Mouse (Mus musculus) heart, adult 2 months (tissue): ENCODE data around the gene Tnfaip2. TPM values are rescaled to one million over a fixed set of nuclear protein-coding genes. Genes with fewer than 3 reads are reported as not detected.

Source experiments
- DNase-seq, 2 experiments: peaks; one replicate each; pipeline ENCODE4 v3.0.0; 2021
- H3K27ac ChIP-seq: fragments of 200-600 bp; 2 replicates; pipeline ENCODE4 v1.8.1; 2022
- H3K27me3 ChIP-seq: fragments of 200-500 bp; 2 replicates; pipeline ENCODE4 v1.6.1; 2012; ENCODE audit warnings: mild to moderate bottlenecking, low read length, inconsistent platforms, mixed read lengths; ENCODE audit not compliant: control insufficient read depth, insufficient read depth
- H3K36me3 ChIP-seq: fragments of 200-500 bp; 2 replicates; pipeline ENCODE4 v1.6.1; 2012; ENCODE audit warnings: low read length, inconsistent platforms; ENCODE audit not compliant: control insufficient read depth, insufficient read depth
- H3K4me1 ChIP-seq: fragments of 200-500 bp; 2 replicates; pipeline ENCODE4 v1.6.1; 2011; ENCODE audit warnings: low read length; ENCODE audit not compliant: control insufficient read depth, insufficient read depth
- H3K4me3 ChIP-seq: fragments of 200-600 bp; 2 replicates; pipeline ENCODE4 v1.8.1; 2022
- H3K79me2 ChIP-seq: fragments of 200-500 bp; replicated peaks from 2 replicates; pipeline ENCODE4 v1.6.1; 2012; ENCODE audit warnings: mild to moderate bottlenecking, inconsistent platforms, low read length, moderate library complexity, mixed read lengths; ENCODE audit not compliant: control insufficient read depth, insufficient read depth
- H3K9ac ChIP-seq: fragments of 200-500 bp; 2 replicates; pipeline ENCODE4 v1.6.1; 2012; ENCODE audit warnings: low read depth, mild to moderate bottlenecking, control low read depth, inconsistent platforms, low read length, mixed read lengths
- CTCF ChIP-seq: fragments of 200-600 bp; IDR thresholded peaks from 2 replicates; pipeline ENCODE4 v1.8.1; 2022; ENCODE audit warnings: antibody characterized with exemption, mild to moderate bottlenecking, moderate library complexity
- EP300 ChIP-seq: fragments of 200-500 bp; IDR thresholded peaks from 2 replicates; pipeline ENCODE4 v1.6.1; 2011; ENCODE audit warnings: low read depth, low read length, control low read depth; ENCODE audit not compliant: insufficient read depth
- POLR2A ChIP-seq: fragments of 200-500 bp; IDR thresholded peaks from 2 replicates; pipeline ENCODE4 v1.6.1; 2011; ENCODE audit warnings: mild to moderate bottlenecking, low read depth, low read length, control low read depth; ENCODE audit not compliant: insufficient read depth
- WGBS: fragments of 180-500 bp; shearing (Covaris S2); methylation state at CpG from one replicate; pipeline ENCODE4 v1.1.7; 2018; 5-methylcytosine and 5-hydroxymethylcytosine counted together
- intact Hi-C: fragments of 180-260 bp; cut with DNase I; formaldehyde crosslinking; loops from one replicate; pipeline ENCODE4 v1.15.1; 2025
- polyA plus RNA-seq: library from polyadenylated mRNA; depleted of rRNA; stranded (reverse); fragments of >200 nt; gene quantifications from 2 replicates; pipeline ENCODE4 v1.2.3, GENCODE M21; 2012
- total RNA-seq, 2 experiments: library from RNA; stranded (reverse); gene quantifications; 2 replicates each; pipeline ENCODE4 v1.2.3; 2021

Gene Tnfaip2
- total and polyA plus RNA-seq, 3 experiments, result 40.2 to 52.1 (median 40.9) TPM

DNA sequence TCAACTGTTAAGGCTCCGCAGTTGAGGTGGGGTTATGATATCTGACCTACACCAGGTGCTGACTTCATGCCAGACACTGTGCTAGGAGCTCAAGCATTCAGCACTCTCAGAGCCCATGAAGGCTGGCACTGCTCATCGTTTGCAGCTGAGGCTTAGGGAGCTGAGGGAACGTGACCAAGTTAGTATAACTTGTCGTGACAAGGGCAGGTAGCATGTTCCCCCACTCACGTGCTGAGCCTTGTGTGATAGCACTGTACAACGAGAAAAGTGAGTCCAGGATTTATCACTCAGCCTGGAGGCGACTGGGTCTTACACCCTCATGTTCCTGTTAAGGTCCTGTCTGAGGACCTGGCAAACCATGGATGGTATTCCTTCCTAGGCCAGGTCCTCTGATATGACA, 9.3 kb downstream of the Tnfaip2 start:
- Histone ChIP-seq H3K27ac (no peak overlapping the region), H3K4me1 (peaks cover 30% of the 10 kb centered on the region), H3K79me2 (no peaks in the 10 kb centered on the region), H3K4me3 (no peak overlapping the region), H3K27me3 (no peaks in the 10 kb centered on the region), H3K9ac (no peak overlapping the region), H3K36me3 (no peaks in the 10 kb centered on the region)
- 89% methylated on average over 7 of the region's 7 CpGs for WGBS
- intact Hi-C loops, result no loop called here
- TF ChIP-seq EP300, result no peak
- TF ChIP-seq POLR2A, result no peak
- TF ChIP-seq CTCF, result no peak
- DNase-seq, result no peak

- no peak for DNase-seq
- Histone ChIP-seq H3K27me3 (no peaks in the 10 kb centered on the region), H3K36me3 (no peaks in the 10 kb centered on the region), H3K79me2 (no peaks in the 10 kb centered on the region), H3K4me3 (no peak overlapping the region), H3K4me1 (peaks cover 39% of the 10 kb centered on the region), H3K9ac (no peak overlapping the region), H3K27ac (no peak overlapping the region)
- TF ChIP-seq CTCF (no peak), POLR2A (no peak), EP300 (no peak)
- intact Hi-C loops, result no loop called here
- 46% methylated on average over 4 of the region's 4 CpGs for WGBS
These were observed 11.8 kb downstream of the Tnfaip2 start for GRCm38 (mm10) chr12:111454021-111454420.

- Histone ChIP-seq H3K9ac (no peak overlapping the region), H3K4me3 (no peak overlapping the region), H3K27ac (no peak overlapping the region), H3K27me3 (no peaks in the 10 kb centered on the region), H3K79me2 (no peaks in the 10 kb centered on the region), H3K36me3 (no peaks in the 10 kb centered on the region), H3K4me1 (peaks cover 37% of the 10 kb centered on the region)
- no peak for DNase-seq
- WGBS, result 67% methylated on average over 10 of the region's 10 CpGs
- intact Hi-C loops, result no loop called here
- TF ChIP-seq POLR2A (no peak), EP300 (no peak), CTCF (no peak)
These were observed 12.4 kb downstream of the Tnfaip2 start for GRCm38 (mm10) chr12:111454543-111455280.

DNA sequence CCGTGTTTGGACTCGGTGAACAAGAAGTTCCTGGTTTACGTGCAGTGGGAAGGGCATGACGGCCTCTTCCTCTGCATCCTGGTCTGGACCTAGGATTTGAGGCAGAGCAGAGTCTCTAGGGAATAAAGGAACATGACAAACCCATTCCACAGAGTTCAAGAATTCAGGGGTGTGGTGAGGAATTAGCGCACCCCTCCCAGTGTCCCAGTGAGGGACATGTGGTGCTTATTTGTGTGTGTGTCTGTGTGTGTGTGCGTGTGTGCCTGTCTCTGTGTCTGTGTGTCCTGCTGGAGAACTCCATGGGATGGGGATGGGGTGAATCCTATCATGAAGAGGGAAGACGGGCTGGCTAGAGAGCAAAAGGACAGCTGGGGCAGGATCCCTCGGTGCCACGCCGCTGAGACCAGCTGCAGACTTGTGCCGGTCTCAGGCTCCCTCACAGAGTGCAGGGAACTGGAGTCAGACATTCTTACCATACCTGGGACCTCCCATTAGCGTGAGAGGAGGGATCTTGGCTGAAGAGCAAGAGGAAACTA, 13.1 kb downstream of the Tnfaip2 start:
- 41% methylated on average over 12 of the region's 12 CpGs for WGBS
- Histone ChIP-seq H3K9ac (no peak overlapping the region), H3K27me3 (no peaks in the 10 kb centered on the region), H3K27ac (no peak overlapping the region), H3K36me3 (no peaks in the 10 kb centered on the region), H3K4me3 (no peak overlapping the region), H3K4me1 (peaks cover 35% of the 10 kb centered on the region), H3K79me2 (no peaks in the 10 kb centered on the region)
- TF ChIP-seq EP300 (peak; percentile 87), CTCF (no peak), POLR2A (no peak)
- DNase-seq, result peak; percentile 61 to 63
- intact Hi-C loops, result no loop called here

- no peak overlapping the region for H3K9ac ChIP-seq
- 44% methylated on average over 8 of the region's 8 CpGs for WGBS
These were observed 13.6 kb downstream of the Tnfaip2 start for GRCm38 (mm10) chr12:111455860-111456259.

DNA sequence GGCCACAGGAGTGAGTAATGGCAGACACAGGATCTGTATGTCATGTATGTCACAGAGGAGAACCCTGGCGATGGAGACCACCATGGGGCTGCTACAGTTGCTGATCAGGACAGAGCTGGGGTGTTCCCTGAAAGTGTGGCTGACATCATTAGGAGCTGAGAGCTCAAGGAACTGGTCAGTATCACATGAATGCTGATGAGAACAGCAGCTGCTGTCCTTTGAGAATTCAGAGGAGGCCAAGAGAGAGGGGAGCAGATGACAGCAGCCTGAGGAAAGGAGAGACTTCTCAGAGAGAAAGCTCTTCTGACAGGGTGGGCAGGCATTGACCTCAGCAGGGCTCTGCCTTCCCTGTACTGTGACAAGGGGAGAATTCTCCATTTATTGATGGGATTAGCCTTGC, 15.5 kb downstream of the Tnfaip2 start:
- no peak for DNase-seq
- H3K27me3 ChIP-seq, result no peaks in the 10 kb centered on the region
- WGBS, result 64% methylated on average over 1 of the region's 1 CpGs

More at GRCm38 (mm10) chr12:111455860-111456259, 13.6 kb downstream of the Tnfaip2 start:
- Histone ChIP-seq H3K4me3 (no peak overlapping the region), H3K4me1 (peaks cover 33% of the 10 kb centered on the region), H3K79me2 (no peaks in the 10 kb centered on the region), H3K27ac (no peak overlapping the region), H3K36me3 (no peaks in the 10 kb centered on the region), H3K27me3 (no peaks in the 10 kb centered on the region)
- TF ChIP-seq POLR2A (no peak), EP300 (no peak), CTCF (no peak)
- no peak for DNase-seq
- intact Hi-C loops, result no loop called here

More for the DNA sequence above, 15.5 kb downstream of the Tnfaip2 start:
- H3K36me3 ChIP-seq, result no peaks in the 10 kb centered on the region
- intact Hi-C loops, result no loop called here
- no peak overlapping the region for H3K4me3 ChIP-seq
- no peaks in the 10 kb centered on the region for H3K79me2 ChIP-seq
- H3K4me1 ChIP-seq, result peaks cover 37% of the 10 kb centered on the region
- H3K27ac ChIP-seq, result peak overlapping the region; percentile 26
- TF ChIP-seq CTCF, result no peak
- TF ChIP-seq EP300, result 0 out of 2 replicates have a peak, but pooled peaks have one; percentile 17
- no peak for TF ChIP-seq POLR2A
- no peak overlapping the region for H3K9ac ChIP-seq
